Mouse (Mus musculus) heart, embryonic 13.5 days (tissue): ENCODE results near the gene Tom1l1. TPM values are rescaled to one million over a fixed set of nuclear protein-coding genes. Genes with fewer than 3 reads are reported as not detected.
"Not testable (repeated sequence)": the region's sequence is repeated elsewhere in the genome, so short reads cannot be mapped to it uniquely, and the experiment has no call there.

Source experiments
- ATAC-seq: fragments of 200-750 bp; cut with Nextera tagmentation; 2 replicates; pipeline ENCODE4 v1.8.0; 2017; ENCODE audit warnings: moderate TSS enrichment; ENCODE audit not compliant: insufficient number of reproducible peaks, low FRiP score, low TSS enrichment; ENCODE audit errors: extremely low read depth
- H3K27ac ChIP-seq: fragments of 300-500 bp; sonication (generic); replicated peaks from 2 replicates; pipeline ENCODE4 v1.5.1; 2015; ENCODE audit warnings: moderate library complexity, mild to moderate bottlenecking, inconsistent platforms
- H3K27me3 ChIP-seq: fragments of 300-500 bp; sonication (generic); replicated peaks from 2 replicates; pipeline ENCODE4 v1.6.1; 2015; ENCODE audit warnings: mild to moderate bottlenecking, inconsistent platforms
- H3K36me3 ChIP-seq: fragments of 300-500 bp; sonication (generic); 2 replicates; pipeline ENCODE4 v1.6.1; 2015; ENCODE audit warnings: mild to moderate bottlenecking, inconsistent platforms
- H3K4me1 ChIP-seq: fragments of 300-500 bp; sonication (generic); 2 replicates; pipeline ENCODE4 v1.6.1; 2015; ENCODE audit warnings: inconsistent platforms
- H3K4me2 ChIP-seq: fragments of 300-500 bp; sonication (generic); 2 replicates; pipeline ENCODE4 v1.6.1; 2015; ENCODE audit warnings: inconsistent platforms, mild to moderate bottlenecking, moderate library complexity
- H3K4me3 ChIP-seq: fragments of 300-500 bp; sonication (generic); 2 replicates; pipeline ENCODE4 v1.5.1; 2015; ENCODE audit warnings: moderate library complexity, mild to moderate bottlenecking, inconsistent platforms
- H3K9ac ChIP-seq: fragments of 300-500 bp; sonication (generic); 2 replicates; pipeline ENCODE4 v1.6.1; 2015; ENCODE audit warnings: inconsistent platforms, mild to moderate bottlenecking, moderate library complexity
- H3K9me3 ChIP-seq: fragments of 300-500 bp; sonication (generic); 2 replicates; pipeline ENCODE4 v1.6.1; 2016; ENCODE audit warnings: inconsistent platforms
- WGBS: fragments of 180-500 bp; shearing (Covaris S2); methylation state at CpG from one replicate; pipeline ENCODE4 v1.1.7; 2015; ENCODE audit warnings: mixed read lengths; 5-methylcytosine and 5-hydroxymethylcytosine counted together
- polyA plus RNA-seq: library from polyadenylated mRNA; unstranded; fragments of >200 nt; fragmentation: Nextera tagmentation; extraction: Ambion mirVana; gene quantifications from 2 replicates; pipeline ENCODE4 v1.2.1, GENCODE M21; 2015

Tom1l1 gene
- polyA plus RNA-seq: 29.3 and 37.8 TPM in 2 replicates

GRCm38 (mm10) chr11:90687460-90688416 is at the start of gene Tom1l1:
TSS of gene Tom1l1 (minus strand) at chr11:90688366.
- Histone ChIP-seq H3K27me3 (no peaks in the 10 kb centered on the region), H3K4me1 (peaks cover 28% of the 10 kb centered on the region), H3K36me3 (peaks cover 14% of the 10 kb centered on the region), H3K4me2 (peak within 1 kb of the TSS; percentile 94), H3K4me3 (peak within 1 kb of the TSS; percentile 83), H3K9ac (peak within 1 kb of the TSS; percentile 87), H3K27ac (peak within 1 kb of the TSS; percentile 50), H3K9me3 (no peaks in the 10 kb centered on the region)
- 5% methylated on average over 47 of the region's 47 CpGs for WGBS
- peak; percentile 83 for ATAC-seq

GRCm38 (mm10) chr11:90733575-90733974 is 45.4 kb upstream of the Tom1l1 start:
- Histone ChIP-seq H3K4me3 (no peak overlapping the region), H3K4me2 (no peak overlapping the region), H3K9me3 (no peaks in the 10 kb centered on the region), H3K27ac (no peak overlapping the region), H3K36me3 (no peaks in the 10 kb centered on the region), H3K4me1 (peaks cover 13% of the 10 kb centered on the region), H3K9ac (no peak overlapping the region), H3K27me3 (no peaks in the 10 kb centered on the region)
- ATAC-seq: no peak
- WGBS: 70% methylated on average over 4 of the region's 4 CpGs

- no peaks in the 10 kb centered on the region for H3K9me3 ChIP-seq
- no peaks in the 10 kb centered on the region for H3K27me3 ChIP-seq
- H3K9ac ChIP-seq: no peak overlapping the region
- peak overlapping the region; percentile 0; the same call in 1 of the 2 replicates for H3K4me3 ChIP-seq
- H3K4me2 ChIP-seq: peak overlapping the region; percentile 55
- peak; percentile 55 for ATAC-seq
- no peaks in the 10 kb centered on the region for H3K36me3 ChIP-seq
- 18% methylated on average over 10 of the region's 10 CpGs for WGBS
- H3K4me1 ChIP-seq: peaks cover 42% of the 10 kb centered on the region
- peak overlapping the region; percentile 76 for H3K27ac ChIP-seq
Observed at GRCm38 (mm10) chr11:90727354-90728125, 39.4 kb upstream of the Tom1l1 start.

GRCm38 (mm10) chr11:90726730-90727129 is 38.6 kb upstream of the Tom1l1 start:
- Histone ChIP-seq H3K27me3 (no peaks in the 10 kb centered on the region), H3K4me1 (peaks cover 42% of the 10 kb centered on the region), H3K4me3 (no peak overlapping the region; the same call in 1 of the 2 replicates), H3K4me2 (peak overlapping the region; percentile 55), H3K9me3 (no peaks in the 10 kb centered on the region), H3K9ac (no peak overlapping the region), H3K27ac (peak overlapping the region; percentile 76; the same call in 1 of the 2 replicates), H3K36me3 (no peaks in the 10 kb centered on the region)
- 54% methylated on average over 10 of the region's 10 CpGs for WGBS
- peak; percentile 38 for ATAC-seq

- no peak for ATAC-seq
- no peak overlapping the region for H3K4me3 ChIP-seq
- H3K4me1 ChIP-seq: peaks cover 18% of the 10 kb centered on the region
- H3K9me3 ChIP-seq: no peaks in the 10 kb centered on the region
- H3K27ac ChIP-seq: no peak overlapping the region
- H3K36me3 ChIP-seq: no peaks in the 10 kb centered on the region
- 80% methylated on average over 3 of the region's 3 CpGs for WGBS
- no peak overlapping the region for H3K4me2 ChIP-seq
- no peak overlapping the region for H3K9ac ChIP-seq
- H3K27me3 ChIP-seq: no peaks in the 10 kb centered on the region
Observed at GRCm38 (mm10) chr11:90722304-90722703, 34.1 kb upstream of the Tom1l1 start.

- no peak for ATAC-seq
- Histone ChIP-seq H3K4me1 (peaks cover 3% of the 10 kb centered on the region), H3K36me3 (no peaks in the 10 kb centered on the region), H3K4me2 (no peak overlapping the region), H3K27ac (no peak overlapping the region), H3K9ac (no peak overlapping the region), H3K27me3 (no peaks in the 10 kb centered on the region), H3K4me3 (no peak overlapping the region), H3K9me3 (no peaks in the 10 kb centered on the region)
- WGBS: 88% methylated on average over 3 of the region's 3 CpGs
Observed at GRCm38 (mm10) chr11:90717719-90718118, 29.6 kb upstream of the Tom1l1 start.

- Histone ChIP-seq H3K27me3 (no peaks in the 10 kb centered on the region), H3K36me3 (no peaks in the 10 kb centered on the region), H3K4me3 (no peak overlapping the region), H3K4me1 (no peaks in the 10 kb centered on the region), H3K27ac (no peak overlapping the region), H3K4me2 (no peak overlapping the region), H3K9me3 (no peaks in the 10 kb centered on the region), H3K9ac (no peak overlapping the region)
- no peak for ATAC-seq
- 82% methylated on average over 9 of the region's 9 CpGs for WGBS
Observed at GRCm38 (mm10) chr11:90711596-90711995, 23.4 kb upstream of the Tom1l1 start.

- H3K36me3 ChIP-seq, H3K9ac ChIP-seq, H3K27me3 ChIP-seq, H3K4me3 ChIP-seq, H3K9me3 ChIP-seq, H3K4me2 ChIP-seq, ATAC-seq, H3K4me1 ChIP-seq, H3K27ac ChIP-seq: not testable (repeated sequence)
- 89% methylated on average over 1 of the region's 1 CpGs for WGBS
Observed at GRCm38 (mm10) chr11:90707134-90707533, 19.0 kb upstream of the Tom1l1 start.

- ATAC-seq: peak; percentile 70; the same call in 1 of the 2 replicates
- 21% methylated on average over 10 of the region's 10 CpGs for WGBS
Observed at GRCm38 (mm10) chr11:90697480-90698240, 9.5 kb upstream of the Tom1l1 start.

GRCm38 (mm10) chr11:90695811-90696210 is 7.6 kb upstream of the Tom1l1 start:
- ATAC-seq: no peak
- no peaks in the 10 kb centered on the region for H3K9me3 ChIP-seq
- no peaks in the 10 kb centered on the region for H3K36me3 ChIP-seq
- H3K27me3 ChIP-seq: peaks cover 9% of the 10 kb centered on the region; the same call in 1 of the 2 replicates
- H3K4me2 ChIP-seq: no peak overlapping the region
- no peak overlapping the region for H3K9ac ChIP-seq
- no peak overlapping the region for H3K4me3 ChIP-seq
- H3K4me1 ChIP-seq: peaks cover 3% of the 10 kb centered on the region; the same call in 1 of the 2 replicates
- WGBS: 39% methylated on average over 9 of the region's 9 CpGs
- no peak overlapping the region for H3K27ac ChIP-seq

More at GRCm38 (mm10) chr11:90697480-90698240, 9.5 kb upstream of the Tom1l1 start:
- Histone ChIP-seq H3K27me3 (peaks cover 9% of the 10 kb centered on the region; the same call in 1 of the 2 replicates), H3K4me1 (peaks cover 3% of the 10 kb centered on the region; the same call in 1 of the 2 replicates), H3K4me2 (peak overlapping the region; percentile 62), H3K4me3 (peak overlapping the region; percentile 27; the same call in 1 of the 2 replicates), H3K9me3 (no peaks in the 10 kb centered on the region), H3K27ac (no peak overlapping the region), H3K9ac (no peak overlapping the region), H3K36me3 (no peaks in the 10 kb centered on the region)
